Mouse (Mus musculus): ENCODE measurements around the gene Sema3a. TPM values are rescaled to one million over a fixed set of nuclear protein-coding genes. Genes with fewer than 3 reads are reported as not detected.

The Sema3a gene
- polyA plus RNA-seq, 1 experiment from 2014 or later: 15.7 TPM

GRCm38 (mm10) chr5:13347068-13347467 lies 221.9 kb downstream of the Sema3a start:
- WGBS: 88% methylated on average over 4 of the region's 4 CpGs
- H3K9me3 ChIP-seq: no peaks in the 10 kb centered on the region
- no peak overlapping the region for H3K27ac ChIP-seq
- no peaks in the 10 kb centered on the region for H3K36me3 ChIP-seq (replicated peaks)
- no peak for DNase-seq (ENCODE audit: extremely low spot score, low spot score)
- no peak overlapping the region for H3K4me3 ChIP-seq
- H3K27me3 ChIP-seq (ENCODE audit: poor library complexity, severe bottlenecking): no peaks in the 10 kb centered on the region
- no peaks in the 10 kb centered on the region for H3K4me1 ChIP-seq

GRCm38 (mm10) chr5:13351611-13352010 lies 226.4 kb downstream of the Sema3a start:
- WGBS: 65% methylated on average over 4 of the region's 4 CpGs
- no peaks in the 10 kb centered on the region for H3K36me3 ChIP-seq (replicated peaks)
- no peaks in the 10 kb centered on the region for H3K4me1 ChIP-seq
- no peak overlapping the region for H3K4me3 ChIP-seq
- no peaks in the 10 kb centered on the region for H3K27me3 ChIP-seq (ENCODE audit: poor library complexity, severe bottlenecking)
- H3K9me3 ChIP-seq: no peaks in the 10 kb centered on the region
- no peak overlapping the region for H3K27ac ChIP-seq
- no peak for DNase-seq (ENCODE audit: extremely low spot score, low spot score)

- no peak overlapping the region for H3K27ac ChIP-seq
- no peaks in the 10 kb centered on the region for H3K36me3 ChIP-seq (replicated peaks)
- H3K9me3 ChIP-seq: no peaks in the 10 kb centered on the region
- H3K4me3 ChIP-seq: no peak overlapping the region
- no peaks in the 10 kb centered on the region for H3K4me1 ChIP-seq
- H3K27me3 ChIP-seq (ENCODE audit: poor library complexity, severe bottlenecking): no peaks in the 10 kb centered on the region
- WGBS: 63% methylated on average over 1 of the region's 1 CpGs
- no peak for DNase-seq (ENCODE audit: extremely low spot score, low spot score)
These were observed 227.8 kb downstream of the Sema3a start for GRCm38 (mm10) chr5:13352995-13353394.

GRCm38 (mm10) chr5:13353539-13353938 lies 228.3 kb downstream of the Sema3a start:
- Histone ChIP-seq H3K27me3 (ENCODE audit: poor library complexity, severe bottlenecking) (no peaks in the 10 kb centered on the region), H3K36me3 (replicated peaks) (no peaks in the 10 kb centered on the region), H3K27ac (no peak overlapping the region), H3K4me3 (no peak overlapping the region), H3K4me1 (no peaks in the 10 kb centered on the region), H3K9me3 (no peaks in the 10 kb centered on the region)
- 86% methylated on average over 1 of the region's 1 CpGs for WGBS
- DNase-seq (ENCODE audit: extremely low spot score, low spot score): no peak

GRCm38 (mm10) chr5:13354913-13355312 lies 229.7 kb downstream of the Sema3a start:
- no peaks in the 10 kb centered on the region for H3K9me3 ChIP-seq
- 85% methylated on average over 1 of the region's 1 CpGs for WGBS

GRCm38 (mm10) chr5:13358770-13359169 lies 233.6 kb downstream of the Sema3a start:
- Histone ChIP-seq H3K4me1 (0 out of 2 replicates have a peak, but pooled peaks cover 6% of the 10 kb centered on the region), H3K27ac (no peak overlapping the region), H3K27me3 (ENCODE audit: poor library complexity, severe bottlenecking) (no peaks in the 10 kb centered on the region), H3K9me3 (no peaks in the 10 kb centered on the region), H3K36me3 (replicated peaks) (no peaks in the 10 kb centered on the region), H3K4me3 (no peak overlapping the region)
- 72% methylated on average over 4 of the region's 4 CpGs for WGBS
- no peak for DNase-seq (ENCODE audit: extremely low spot score, low spot score)

More at GRCm38 (mm10) chr5:13354913-13355312, 229.7 kb downstream of the Sema3a start:
- no peak overlapping the region for H3K27ac ChIP-seq
- H3K27me3 ChIP-seq (ENCODE audit: poor library complexity, severe bottlenecking): no peaks in the 10 kb centered on the region
- no peaks in the 10 kb centered on the region for H3K36me3 ChIP-seq (replicated peaks)
- DNase-seq (ENCODE audit: extremely low spot score, low spot score): no peak
- H3K4me3 ChIP-seq: no peak overlapping the region
- no peaks in the 10 kb centered on the region for H3K4me1 ChIP-seq

- WGBS: 51% methylated on average over 3 of the region's 3 CpGs
- Histone ChIP-seq H3K36me3 (replicated peaks) (no peaks in the 10 kb centered on the region), H3K9me3 (no peaks in the 10 kb centered on the region), H3K4me1 (0 out of 2 replicates have a peak, but pooled peaks cover 6% of the 10 kb centered on the region), H3K27ac (no peak overlapping the region), H3K4me3 (no peak overlapping the region), H3K27me3 (ENCODE audit: poor library complexity, severe bottlenecking) (no peaks in the 10 kb centered on the region)
- DNase-seq (ENCODE audit: extremely low spot score, low spot score): no peak
These were observed 235.5 kb downstream of the Sema3a start for GRCm38 (mm10) chr5:13360711-13361110.

DNA sequence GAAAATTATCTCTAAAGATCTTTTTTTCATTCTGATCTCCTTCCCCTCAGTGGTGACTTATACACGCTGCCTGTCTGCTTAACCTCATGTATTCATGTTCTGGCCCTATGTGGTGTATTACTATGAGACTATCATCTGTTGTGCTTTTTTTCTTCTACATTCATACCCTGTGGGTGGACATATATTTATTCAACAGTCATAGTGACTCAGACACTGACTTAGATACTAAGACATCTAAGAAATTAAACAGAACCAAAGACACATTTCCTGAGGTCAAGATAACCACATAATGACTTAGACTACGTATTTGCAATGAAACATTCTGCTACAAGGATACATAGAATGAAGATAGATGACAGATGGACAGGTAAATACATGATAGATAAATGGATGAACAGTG lies 239.9 kb downstream of the Sema3a start:
- Histone ChIP-seq H3K27me3 (ENCODE audit: poor library complexity, severe bottlenecking) (no peaks in the 10 kb centered on the region), H3K36me3 (replicated peaks) (no peaks in the 10 kb centered on the region), H3K27ac (no peak overlapping the region), H3K9me3 (no peaks in the 10 kb centered on the region), H3K4me3 (no peak overlapping the region), H3K4me1 (0 out of 2 replicates have a peak, but pooled peaks cover 6% of the 10 kb centered on the region)
- DNase-seq (ENCODE audit: extremely low spot score, low spot score): no peak
- WGBS: 90% methylated on average over 2 of the region's 2 CpGs

DNA sequence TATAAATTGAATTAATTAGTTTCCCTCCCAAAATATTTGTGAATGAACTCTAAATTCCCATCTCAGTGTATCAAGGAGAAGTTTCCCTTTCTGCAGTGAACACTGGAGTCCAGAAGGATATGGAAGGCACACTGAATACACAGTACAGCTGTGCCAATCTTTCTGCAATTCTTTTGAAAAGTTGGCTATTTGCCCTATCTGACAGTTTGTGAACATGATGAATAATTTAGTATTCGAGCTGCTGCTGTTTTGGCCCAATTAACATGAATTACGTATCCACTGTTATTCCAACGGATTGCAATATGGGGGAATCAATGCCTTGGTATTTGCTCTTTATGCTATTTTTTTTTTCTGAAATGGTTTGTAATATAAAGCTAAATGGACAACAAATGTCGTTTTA lies 254.0 kb downstream of the Sema3a start:
- Histone ChIP-seq H3K36me3 (replicated peaks) (no peaks in the 10 kb centered on the region), H3K27ac (no peak overlapping the region), H3K27me3 (ENCODE audit: poor library complexity, severe bottlenecking) (no peaks in the 10 kb centered on the region), H3K9me3 (no peaks in the 10 kb centered on the region), H3K4me3 (no peak overlapping the region), H3K4me1 (no peaks in the 10 kb centered on the region)
- 90% methylated on average over 4 of the region's 4 CpGs for WGBS
- no peak for DNase-seq (ENCODE audit: extremely low spot score, low spot score)

DNA sequence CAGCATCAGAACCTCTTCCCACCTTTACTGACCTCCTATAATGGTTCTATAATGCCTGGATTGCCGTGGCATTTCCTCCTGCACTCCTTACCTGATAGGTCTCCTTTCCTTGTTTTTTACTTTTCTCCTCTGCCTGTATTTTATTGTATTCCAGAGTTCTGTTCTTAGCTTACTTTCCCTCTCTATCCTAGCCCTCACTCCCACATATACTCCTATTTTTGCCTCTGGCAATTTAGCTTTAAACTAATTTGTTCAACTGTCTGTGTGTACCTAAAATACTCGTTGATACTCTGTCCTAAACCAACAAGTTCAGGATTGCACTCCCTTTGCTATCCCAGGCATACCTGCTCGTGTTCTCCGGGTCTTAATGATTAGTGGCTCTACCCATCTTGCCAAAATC lies 258.8 kb downstream of the Sema3a start:
- H3K27ac ChIP-seq: no peak overlapping the region
- no peaks in the 10 kb centered on the region for H3K9me3 ChIP-seq
- no peaks in the 10 kb centered on the region for H3K27me3 ChIP-seq (ENCODE audit: poor library complexity, severe bottlenecking)
- no peak overlapping the region for H3K4me3 ChIP-seq
- 80% methylated on average over 4 of the region's 4 CpGs for WGBS
- H3K4me1 ChIP-seq: no peaks in the 10 kb centered on the region
- DNase-seq (ENCODE audit: extremely low spot score, low spot score): no peak
- H3K36me3 ChIP-seq (replicated peaks): no peaks in the 10 kb centered on the region

GRCm38 (mm10) chr5:13384714-13385113 lies 259.5 kb downstream of the Sema3a start:
- Histone ChIP-seq H3K4me1 (no peaks in the 10 kb centered on the region), H3K27ac (no peak overlapping the region), H3K9me3 (no peaks in the 10 kb centered on the region), H3K27me3 (ENCODE audit: poor library complexity, severe bottlenecking) (no peaks in the 10 kb centered on the region), H3K36me3 (replicated peaks) (no peaks in the 10 kb centered on the region), H3K4me3 (no peak overlapping the region)
- DNase-seq (ENCODE audit: extremely low spot score, low spot score): no peak
- 72% methylated on average over 4 of the region's 4 CpGs for WGBS

DNA sequence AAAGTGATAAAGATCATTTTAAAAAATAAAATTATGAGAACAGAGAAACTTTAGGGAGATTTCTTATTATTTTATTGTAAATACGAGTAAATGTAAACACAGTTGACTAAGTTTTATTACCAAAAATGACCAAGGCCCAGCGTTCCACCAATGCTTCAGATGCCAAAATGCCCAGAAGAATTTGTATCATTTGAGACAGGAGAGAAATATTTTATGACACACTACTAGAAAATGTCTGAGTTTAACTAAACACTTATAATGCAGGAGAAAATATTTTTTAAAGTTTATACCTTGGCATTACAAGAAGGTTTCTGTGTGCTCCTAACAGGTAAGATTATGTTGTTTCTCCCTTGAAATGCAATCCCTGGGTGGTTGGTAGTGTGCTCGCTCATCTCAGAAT lies 261.4 kb downstream of the Sema3a start:
- 89% methylated on average over 3 of the region's 3 CpGs for WGBS
- Histone ChIP-seq H3K4me1 (no peaks in the 10 kb centered on the region), H3K27me3 (ENCODE audit: poor library complexity, severe bottlenecking) (peaks cover 18% of the 10 kb centered on the region; the same call in 1 of the 2 replicates), H3K9me3 (no peaks in the 10 kb centered on the region), H3K4me3 (no peak overlapping the region), H3K36me3 (replicated peaks) (no peaks in the 10 kb centered on the region), H3K27ac (no peak overlapping the region)
- no peak for DNase-seq (ENCODE audit: extremely low spot score, low spot score)

DNA sequence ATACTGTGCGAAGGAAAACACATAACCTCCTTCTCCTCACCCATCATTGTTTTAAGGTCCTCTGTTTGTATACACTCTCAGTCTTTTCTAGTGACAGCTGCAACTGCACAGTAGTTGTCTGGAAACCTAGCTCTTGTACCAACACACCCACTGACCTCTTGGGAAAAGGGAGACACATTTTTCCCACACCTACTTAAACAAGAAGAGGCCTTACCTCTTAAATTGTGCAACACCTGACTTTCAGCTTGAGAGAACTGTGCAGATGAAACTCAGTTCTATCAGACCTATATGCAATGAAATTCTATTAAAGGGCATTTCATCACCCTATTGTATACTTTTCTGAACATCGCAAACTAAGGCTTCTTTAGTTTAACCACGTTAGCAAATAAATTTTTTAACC lies 262.5 kb downstream of the Sema3a start:
- Histone ChIP-seq H3K27me3 (ENCODE audit: poor library complexity, severe bottlenecking) (peaks cover 27% of the 10 kb centered on the region), H3K9me3 (no peaks in the 10 kb centered on the region), H3K27ac (no peak overlapping the region), H3K4me3 (no peak overlapping the region), H3K4me1 (no peaks in the 10 kb centered on the region), H3K36me3 (replicated peaks) (no peaks in the 10 kb centered on the region)
- DNase-seq (ENCODE audit: extremely low spot score, low spot score): no peak
- WGBS: 89% methylated on average over 3 of the region's 3 CpGs

DNA sequence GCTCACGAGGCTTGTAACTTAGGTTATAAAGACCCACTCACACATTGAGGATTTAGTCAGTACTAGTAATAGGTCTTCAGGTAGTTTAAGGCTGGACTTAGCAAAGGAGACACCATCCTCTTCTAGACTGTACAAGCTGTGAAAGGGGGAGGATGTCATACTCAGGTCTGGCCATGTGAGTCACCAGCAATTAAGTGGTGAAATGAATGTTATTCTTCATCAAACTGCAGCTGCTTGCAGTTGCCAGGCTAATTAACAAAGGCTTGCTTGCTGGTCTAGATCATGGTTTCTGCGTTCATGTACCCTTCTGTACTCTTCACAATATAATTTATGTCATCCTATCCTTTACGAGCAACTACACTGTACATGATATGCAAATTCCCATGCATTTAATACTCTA lies 264.8 kb downstream of the Sema3a start:
- no peak overlapping the region for H3K4me3 ChIP-seq
- no peaks in the 10 kb centered on the region for H3K36me3 ChIP-seq (replicated peaks)
- no peak for DNase-seq (ENCODE audit: extremely low spot score, low spot score)
- no peaks in the 10 kb centered on the region for H3K9me3 ChIP-seq
- no peak overlapping the region for H3K27ac ChIP-seq
- WGBS: 85% methylated on average over 3 of the region's 3 CpGs
- H3K4me1 ChIP-seq: peaks cover 16% of the 10 kb centered on the region
- peaks cover 49% of the 10 kb centered on the region for H3K27me3 ChIP-seq (ENCODE audit: poor library complexity, severe bottlenecking)
